Mouse (Mus musculus): Measurements from ENCODE around the gene Rasip1.
A peak's percentile ranks its signal among the peaks of the same experiment; 100 is the strongest.
"Not testable (repeated sequence)": the region's sequence is repeated elsewhere in the genome, so short reads cannot be mapped to it uniquely, and the experiment has no call there.

Gene Rasip1

DNA sequence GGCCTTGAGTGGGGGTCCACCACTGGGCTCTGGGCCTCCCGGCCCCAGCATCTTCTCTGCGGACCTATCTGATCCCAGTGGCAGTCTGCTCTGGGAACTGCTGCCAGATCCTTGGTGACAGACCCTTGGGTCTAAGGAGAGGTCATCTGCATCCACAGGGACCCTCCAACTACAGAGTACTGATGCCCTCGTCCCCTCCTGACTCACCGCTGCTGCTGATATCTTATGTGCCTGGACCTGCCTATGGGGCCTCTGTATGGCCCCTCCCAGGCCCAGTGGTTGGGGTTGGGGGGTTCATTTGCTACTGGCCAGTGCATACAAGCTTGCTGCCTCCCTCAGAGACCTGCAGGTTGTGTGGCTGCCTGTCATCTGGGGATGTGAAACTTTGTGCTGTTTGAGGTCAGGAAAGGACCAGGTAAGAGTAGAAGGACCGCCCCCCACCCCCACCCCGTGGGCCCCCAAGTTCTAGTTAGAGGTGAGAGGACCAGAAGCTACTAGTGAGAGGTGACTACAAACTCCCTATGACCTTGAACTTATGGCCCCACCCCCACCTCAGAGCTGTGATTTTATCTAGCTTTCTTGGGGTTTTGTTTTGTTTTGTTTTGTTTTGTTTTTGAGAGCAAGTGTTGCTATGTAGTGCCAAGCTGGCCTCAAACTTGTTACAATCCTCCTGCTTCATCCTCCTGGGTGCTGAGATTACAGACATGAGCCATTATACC, 17.7 kb downstream of the Rasip1 start:
- no peak for DNase-seq (ENCODE audit: low spot score in 2 of 2)

DNA sequence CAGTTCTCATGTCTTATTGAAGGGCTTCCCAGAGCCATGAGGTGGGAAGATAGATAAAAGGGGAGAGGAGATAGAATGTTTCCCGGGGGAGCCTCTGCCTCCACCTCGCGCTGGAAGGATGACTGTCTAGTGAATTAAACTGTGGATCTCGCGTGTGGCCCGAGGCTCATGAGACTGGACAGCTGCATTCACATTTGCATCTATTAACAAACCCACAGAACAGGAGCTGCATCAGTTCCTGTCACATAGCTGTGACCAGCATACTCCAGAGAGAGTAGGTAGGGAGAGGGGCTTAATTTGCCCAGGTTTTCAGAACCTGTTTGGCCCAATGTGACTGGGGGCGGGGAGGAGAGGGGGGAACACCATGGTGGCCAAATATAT, 18.3 kb downstream of the Rasip1 start:
- no peak for DNase-seq (ENCODE audit: low spot score in 2 of 2)

DNA sequence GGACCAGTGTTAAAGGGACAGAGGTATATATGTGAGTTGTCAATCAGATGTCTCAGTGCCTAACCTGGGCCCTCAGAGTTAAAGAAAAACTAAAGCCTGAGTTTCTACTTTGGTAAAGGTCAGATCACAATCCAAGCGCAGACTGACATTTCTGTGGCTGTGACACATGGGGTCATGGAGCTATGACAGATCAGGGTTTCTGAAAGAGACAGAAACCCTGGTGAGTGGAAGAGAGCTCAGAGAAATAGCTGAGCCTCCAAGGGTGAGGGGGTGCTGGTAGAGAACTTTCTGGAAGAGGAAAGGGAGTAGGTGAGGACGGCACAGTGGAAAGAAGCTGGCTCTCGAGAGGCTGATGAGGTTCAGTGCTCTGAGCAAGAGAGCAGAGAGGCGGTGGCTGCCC, 19.4 kb downstream of the Rasip1 start:
- no peak for DNase-seq (ENCODE audit: low spot score in 2 of 2)

DNA sequence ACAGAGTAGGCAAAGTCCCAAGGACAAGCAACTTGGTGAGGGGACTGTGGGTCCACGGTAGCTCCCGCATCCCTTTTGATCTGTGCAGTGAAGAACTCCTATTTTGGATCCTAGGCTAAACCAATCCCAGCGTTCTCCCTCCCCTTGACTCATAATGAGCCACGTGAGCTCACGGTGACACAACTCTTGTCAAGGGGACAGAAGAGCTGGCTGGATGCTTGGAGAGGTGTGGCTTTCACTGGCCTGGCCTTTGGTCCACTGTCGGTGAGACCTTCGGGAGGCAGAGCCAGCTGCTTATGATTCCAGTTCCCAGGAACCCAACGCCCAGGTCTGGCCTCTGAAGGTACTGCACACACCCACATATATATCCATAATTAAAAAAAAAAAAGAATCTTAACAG, 22.1 kb downstream of the Rasip1 start:
- DNase-seq (ENCODE audit: low spot score in 2 of 2), result no peak

DNA sequence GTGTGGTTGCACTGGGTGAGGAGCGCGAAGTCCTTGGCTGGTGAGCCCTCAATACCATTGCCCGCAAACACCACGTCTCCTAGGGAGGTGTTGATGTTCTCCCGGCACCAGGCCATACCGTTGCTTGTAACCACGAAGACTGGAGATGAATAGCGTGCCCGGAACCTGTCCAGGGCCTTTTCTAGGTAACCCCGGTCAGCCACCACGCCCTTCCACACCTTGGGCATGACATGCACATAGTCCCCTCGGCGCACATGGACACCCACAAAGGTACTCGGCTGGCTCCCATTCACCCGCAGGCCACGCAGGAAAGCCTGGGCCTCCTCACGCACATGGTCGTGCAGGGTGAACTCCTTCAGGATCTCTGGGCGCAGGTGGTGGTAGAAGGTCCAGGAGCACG, 23.2 kb downstream of the Rasip1 start:
- not testable (repeated sequence) for DNase-seq (ENCODE audit: low spot score in 2 of 2)

DNA sequence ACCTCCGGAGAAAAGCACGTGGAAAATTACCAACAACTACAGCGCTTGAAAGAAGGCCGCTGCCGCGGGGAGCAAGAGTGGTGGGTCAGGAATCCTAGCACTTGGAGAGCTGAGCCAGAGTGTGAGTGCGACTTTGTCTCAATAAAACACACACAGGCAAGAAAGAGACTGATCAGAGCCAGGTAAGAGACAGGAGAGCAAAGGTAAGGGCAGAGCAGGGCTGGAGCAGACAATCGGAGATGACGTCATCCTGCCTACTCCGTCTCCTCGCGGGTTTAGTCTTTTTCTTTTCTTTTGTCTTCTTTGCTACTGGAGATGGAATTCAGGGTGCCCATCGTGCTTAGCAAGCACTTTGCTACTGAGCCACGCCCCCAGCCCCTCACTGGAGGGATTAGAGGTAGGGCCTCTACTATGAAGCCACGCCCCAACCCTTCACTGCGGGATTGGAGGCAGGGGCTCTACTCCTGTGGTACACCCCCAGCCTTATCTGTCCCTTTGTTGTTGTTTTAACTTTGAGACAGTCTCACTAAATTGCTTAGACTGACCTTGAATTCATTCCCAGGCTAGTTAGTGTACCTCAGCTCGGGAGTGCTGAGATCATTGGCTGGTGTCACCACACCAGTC, 27.2 kb downstream of the Rasip1 start:
- DNase-seq (ENCODE audit: low spot score in 2 of 2), result no peak

DNA sequence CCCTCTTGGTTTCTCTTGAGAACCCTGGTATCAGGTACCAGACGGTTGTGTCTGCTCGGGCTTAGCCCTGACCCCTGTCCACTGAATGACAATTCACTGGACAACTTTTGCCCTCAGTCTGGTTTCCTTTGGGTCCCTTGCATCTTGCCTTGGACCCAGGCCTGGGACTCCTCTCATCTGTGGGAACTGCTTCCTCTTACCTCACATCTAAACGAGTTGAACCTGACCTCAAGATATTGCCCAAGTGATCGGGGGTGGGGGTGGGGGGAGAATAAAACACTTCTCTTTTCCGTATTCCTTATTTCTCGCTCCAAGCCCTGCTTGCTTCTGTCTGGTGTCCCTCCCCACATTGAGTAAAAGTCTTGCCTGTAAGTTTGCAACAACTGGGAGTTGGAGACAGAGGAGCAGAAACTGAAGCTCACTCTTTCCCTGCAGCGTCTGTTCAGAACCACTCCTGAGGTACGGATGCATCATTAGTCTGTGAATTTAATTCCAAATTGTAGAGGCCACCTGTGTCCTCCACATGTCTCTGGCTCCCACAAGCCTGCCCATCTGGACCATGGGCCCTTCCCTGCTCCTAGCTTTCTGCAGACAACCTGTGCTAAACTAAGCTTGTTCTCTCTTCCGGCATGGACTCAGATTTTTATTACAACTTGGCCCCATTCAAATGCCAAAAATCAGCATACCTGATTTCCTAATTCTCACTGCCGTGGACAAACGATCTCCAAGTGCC, 33.6 kb downstream of the Rasip1 start:
- no peak for DNase-seq (ENCODE audit: low spot score in 2 of 2)

DNA sequence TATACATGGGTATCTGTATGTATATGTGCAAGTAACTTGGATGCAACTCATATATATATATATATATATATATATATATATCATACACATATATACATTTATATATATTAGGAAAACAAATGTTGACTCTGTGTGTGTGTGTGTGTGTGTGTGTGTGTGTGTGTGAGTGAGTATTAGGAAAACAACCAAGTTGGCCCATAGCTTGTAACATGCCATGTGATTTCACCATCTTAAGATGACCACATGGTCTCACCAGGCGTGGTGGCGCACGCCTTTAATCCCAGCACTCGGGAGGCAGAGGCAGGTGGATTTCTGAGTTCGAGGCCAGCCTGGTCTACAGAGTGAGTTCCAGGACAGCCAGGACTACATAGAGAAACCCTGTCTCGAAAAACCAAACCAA, 34.4 kb downstream of the Rasip1 start:
- DNase-seq (ENCODE audit: low spot score in 2 of 2), result not testable (repeated sequence)

DNA sequence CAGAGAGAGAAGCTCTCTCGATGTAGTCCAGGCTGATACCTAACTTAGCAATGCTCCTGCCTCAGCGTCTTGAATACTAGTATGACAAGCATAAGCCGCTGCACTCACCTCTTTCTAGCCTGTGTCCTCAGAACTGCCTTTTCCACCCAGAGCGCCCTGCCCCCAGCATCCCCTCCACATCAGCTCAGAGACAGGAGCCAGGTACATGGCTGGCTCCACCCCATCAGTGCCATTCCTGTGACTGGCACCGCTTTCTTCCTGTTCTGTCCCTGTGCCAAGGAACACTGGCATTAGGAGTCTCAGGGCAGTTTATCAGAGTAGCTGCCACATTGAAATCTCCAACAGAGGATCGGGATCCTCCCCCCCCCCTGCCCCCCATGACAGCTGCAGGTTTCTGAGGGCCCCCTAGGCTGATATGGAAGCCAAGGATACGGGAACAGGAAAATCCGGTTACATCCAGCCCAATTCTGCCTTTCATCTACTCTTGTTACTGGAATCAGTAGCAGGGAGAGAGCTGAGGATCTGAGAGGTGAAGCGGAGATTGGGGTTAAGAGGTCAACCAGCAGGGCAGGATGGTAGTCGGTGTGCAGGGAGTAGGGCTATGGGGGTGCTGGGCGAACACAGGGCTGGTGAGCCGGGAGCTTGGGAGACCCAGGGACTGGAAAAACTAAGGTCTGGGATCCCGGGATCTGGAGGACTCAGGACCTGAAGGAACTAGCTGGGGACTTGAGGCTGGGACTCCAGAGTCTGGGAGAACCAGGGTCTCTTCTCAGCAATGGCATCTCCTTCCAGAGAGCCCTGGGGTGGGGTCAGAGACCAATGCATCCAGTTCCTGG, 38.2 kb downstream of the Rasip1 start:
- DNase-seq (ENCODE audit: low spot score in 2 of 2), result no peak

DNA sequence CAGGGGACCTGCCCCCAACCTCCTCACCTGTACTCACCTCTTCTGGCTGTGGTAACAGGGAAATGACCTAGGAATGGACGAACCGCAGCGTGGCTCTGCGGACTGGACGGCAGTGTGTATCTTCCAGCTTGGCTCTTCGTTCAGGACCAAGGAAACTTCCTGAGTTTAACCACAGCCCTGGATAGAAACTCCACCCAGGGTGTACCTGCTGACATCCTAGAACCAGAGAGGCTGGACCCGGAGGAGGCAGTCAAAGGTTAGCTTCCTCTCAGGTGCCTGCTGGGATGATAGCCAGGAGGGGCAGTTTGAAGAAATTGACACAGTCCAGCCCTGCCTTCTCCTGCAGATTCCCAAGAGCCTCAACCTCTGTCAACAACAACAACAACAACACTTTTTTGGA, 38.9 kb downstream of the Rasip1 start, which contains the start of gene Fut2:
Gene Fut2, minus strand, starts transcription at position 234 of the 400 bp plus-strand sequence.
- DNase-seq (ENCODE audit: low spot score in 2 of 2), result no peak

DNA sequence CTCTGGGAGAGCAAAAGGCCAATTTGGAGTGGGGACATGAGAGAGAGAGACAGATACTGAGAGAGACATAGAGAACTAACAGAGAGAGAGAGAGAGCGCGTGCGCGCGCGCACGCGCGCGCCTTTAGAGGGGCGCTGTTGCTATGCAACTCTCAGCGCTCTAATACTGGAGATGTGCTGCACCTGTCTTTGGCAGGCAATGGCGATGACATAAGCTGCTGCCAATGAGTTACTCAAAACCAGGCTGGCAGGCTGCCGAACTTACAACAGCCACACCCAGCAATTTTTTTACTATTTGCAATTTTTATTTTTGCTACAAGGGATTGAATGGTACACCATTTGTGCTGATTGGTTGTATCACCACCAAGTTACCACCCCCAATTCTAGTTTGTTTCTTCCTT, 40.5 kb downstream of the Rasip1 start:
- DNase-seq (ENCODE audit: low spot score in 2 of 2), result no peak

DNA sequence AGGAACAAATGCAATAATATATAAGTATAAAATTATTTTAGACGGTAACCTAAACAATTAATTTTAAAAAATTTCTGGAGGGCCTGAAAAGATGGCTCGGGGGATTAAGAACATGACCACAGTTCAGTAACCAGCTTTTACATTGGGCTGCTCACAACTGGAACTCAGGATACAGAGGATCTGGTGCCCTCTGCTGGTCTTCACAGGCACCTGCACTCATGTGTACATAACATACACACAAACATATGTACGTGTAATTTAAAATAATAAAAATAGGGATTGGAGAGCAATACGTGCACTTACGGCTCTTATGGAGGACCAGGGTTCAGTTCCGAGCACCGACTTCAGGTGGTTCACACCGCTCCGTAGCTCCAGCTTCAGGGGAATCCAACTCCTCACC, 41.6 kb downstream of the Rasip1 start:
- no peak for DNase-seq (ENCODE audit: low spot score in 2 of 2)

DNA sequence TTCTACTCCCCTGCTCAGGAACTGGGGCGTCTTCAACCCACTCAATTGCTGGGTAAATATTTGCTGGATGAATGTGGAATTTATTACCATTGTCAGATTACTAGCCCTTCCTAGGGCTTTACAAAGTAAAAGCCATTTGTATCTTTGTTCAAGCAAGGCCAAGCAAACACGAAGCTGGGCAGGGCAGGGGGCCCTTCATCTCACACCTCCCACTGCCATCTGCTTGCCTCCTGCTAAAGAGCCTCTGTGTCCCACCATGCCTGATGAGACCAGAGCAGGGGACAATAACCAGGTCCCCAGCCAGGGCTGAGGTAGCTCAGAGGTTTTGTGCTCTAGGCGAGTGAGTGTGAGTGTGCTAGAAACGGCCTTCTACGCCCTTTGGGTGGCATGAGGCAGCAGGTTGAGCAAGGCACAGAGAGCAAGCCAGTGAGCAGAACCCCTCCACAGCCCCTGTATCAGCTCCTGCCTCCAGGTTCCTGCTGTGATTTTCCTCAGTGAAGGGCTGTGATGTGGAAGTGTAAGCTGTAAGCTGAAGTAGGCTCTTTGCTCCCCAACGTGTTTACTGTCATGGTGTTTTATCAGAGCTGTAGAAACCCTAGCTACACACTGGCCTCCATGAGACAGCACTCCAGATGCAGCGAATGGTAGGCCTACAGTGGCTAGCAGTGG, 50.5 kb downstream of the Rasip1 start:
- no peak for DNase-seq (ENCODE audit: low spot score in 2 of 2)

DNA sequence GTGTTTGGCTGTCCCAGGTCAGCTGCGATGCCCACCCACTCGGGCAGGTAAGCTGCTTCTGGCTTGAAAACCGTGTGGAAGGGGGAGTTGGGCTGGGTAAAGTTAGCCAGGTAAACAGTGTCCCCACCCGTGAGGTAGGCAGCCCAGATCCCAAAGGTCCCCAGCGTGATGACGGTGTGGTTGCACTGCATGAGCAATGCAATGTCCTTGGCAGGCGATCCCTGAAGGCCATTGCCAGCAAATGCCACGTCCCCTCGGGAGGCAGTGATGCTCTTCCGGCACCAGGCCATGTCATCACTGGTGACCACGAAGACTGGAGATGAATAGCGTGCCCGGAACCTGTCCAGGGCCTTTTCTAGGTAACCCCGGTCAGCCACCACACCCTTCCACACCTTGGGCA, 51.2 kb downstream of the Rasip1 start:
- no peak for DNase-seq (ENCODE audit: low spot score in 2 of 2)

DNA sequence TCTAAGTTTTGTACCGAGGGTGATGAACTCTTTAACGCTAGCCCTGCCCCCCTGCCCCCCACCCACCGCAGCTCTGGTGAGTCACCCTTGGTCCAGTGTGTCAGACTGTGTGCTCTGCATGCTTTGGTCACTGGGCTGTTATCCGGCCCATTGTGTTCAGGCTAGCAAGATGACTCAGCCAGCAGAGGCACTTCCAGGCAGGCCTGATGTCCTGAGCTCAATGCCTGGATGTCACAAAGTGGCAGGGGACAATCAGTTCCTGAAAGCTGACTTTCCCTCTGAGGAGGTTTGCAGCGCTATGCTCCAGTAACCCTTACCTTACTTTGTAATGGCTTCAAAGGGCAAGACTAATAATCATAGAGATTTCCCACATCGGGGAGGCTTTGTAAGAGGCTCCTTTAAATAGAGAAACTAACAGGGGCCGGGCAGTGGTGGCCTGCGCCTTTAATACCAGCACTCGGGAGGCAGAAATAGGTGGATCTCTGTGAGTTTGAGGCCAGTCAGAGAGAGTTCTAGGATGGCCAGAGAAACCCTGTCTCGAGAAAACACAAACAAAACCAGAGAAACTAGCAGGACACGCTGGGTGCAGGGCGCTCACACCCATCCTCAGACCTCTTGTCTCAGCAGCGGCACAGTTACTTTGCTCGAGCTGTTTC, 52.8 kb downstream of the Rasip1 start:
- no peak for DNase-seq (ENCODE audit: low spot score in 2 of 2)

DNA sequence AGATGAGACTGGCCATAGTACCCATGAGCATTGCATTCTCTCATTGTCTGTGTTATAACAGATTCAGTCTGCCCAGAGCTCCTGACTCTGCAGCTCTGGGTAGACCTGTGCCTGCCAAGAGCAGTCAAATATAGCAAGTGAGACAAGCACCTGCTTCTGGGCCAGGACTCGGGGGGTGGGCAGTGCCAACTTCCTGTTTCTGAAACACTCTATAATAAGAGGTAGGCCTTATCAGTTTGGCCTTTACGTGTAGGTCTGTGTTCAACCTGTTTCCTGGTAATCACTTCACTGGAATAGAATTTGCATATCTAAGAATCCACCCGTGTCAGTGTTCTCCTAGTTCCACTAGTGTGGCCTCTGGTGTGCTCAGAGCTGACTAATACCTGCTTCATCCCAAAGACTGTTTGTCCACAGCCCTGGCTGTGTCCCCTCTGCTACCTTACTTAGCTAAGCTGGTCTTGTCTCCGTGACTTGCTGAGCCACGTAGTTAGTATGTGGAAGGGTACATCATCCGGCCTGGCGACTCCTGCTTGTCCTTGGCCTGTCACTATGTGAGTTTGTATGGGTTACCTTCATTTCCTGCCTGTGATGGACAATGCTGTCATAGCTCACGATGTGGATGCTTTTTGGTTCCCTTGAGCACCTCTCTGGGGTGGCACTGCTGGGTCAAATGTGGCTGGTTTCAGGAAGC, 53.9 kb downstream of the Rasip1 start:
- DNase-seq (ENCODE audit: low spot score in 2 of 2), result peak in 1 of 2 experiments; percentile 67

DNA sequence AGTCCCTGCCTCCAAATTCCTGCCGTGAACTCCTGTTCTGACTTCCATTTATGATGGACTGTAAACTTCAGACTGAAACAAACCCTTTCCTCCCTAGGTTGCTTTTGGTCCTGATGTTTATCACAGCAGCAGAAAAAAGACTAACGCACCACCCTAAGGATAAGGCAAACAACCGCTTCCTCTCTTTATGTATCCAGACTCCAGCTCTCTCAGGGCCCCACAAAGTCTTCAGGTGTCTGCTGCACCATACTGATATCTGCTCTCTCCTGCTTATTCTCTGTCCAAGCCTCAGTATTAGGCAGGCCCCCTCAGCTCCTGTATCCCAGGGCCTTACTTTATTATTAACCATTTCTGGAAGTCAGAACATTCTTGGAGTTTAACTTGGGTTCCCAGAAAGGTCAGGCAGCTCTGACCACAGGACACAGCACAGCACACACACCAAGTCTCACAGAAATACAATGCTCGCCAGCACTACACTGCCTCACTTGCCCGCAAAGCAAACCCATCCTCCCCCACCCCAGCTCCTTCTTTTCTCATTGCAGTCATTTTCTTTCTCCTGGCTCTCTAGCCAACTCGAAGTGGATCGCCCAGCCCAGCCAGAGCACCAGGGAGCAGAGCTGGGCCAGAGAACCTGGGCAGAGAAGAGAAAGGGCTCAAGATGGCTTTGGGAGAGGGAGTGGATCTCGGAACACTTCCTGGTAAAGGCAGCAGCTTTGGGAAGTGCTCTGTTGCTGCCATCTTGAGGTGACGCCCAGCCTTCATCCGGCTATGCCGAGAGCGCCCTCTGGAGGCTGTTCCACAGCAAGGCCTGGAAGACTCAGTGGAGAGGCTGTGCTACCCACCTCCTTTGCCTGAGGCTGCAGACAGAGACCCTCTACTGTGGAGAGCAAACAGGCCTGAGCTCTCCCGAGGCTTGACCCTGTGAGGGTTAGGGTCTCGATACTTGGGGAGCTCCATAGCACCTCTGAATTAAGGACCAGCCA, 55.1 kb downstream of the Rasip1 start:
- DNase-seq (ENCODE audit: low spot score in 2 of 2), result peak; percentile 68 to 89

DNA sequence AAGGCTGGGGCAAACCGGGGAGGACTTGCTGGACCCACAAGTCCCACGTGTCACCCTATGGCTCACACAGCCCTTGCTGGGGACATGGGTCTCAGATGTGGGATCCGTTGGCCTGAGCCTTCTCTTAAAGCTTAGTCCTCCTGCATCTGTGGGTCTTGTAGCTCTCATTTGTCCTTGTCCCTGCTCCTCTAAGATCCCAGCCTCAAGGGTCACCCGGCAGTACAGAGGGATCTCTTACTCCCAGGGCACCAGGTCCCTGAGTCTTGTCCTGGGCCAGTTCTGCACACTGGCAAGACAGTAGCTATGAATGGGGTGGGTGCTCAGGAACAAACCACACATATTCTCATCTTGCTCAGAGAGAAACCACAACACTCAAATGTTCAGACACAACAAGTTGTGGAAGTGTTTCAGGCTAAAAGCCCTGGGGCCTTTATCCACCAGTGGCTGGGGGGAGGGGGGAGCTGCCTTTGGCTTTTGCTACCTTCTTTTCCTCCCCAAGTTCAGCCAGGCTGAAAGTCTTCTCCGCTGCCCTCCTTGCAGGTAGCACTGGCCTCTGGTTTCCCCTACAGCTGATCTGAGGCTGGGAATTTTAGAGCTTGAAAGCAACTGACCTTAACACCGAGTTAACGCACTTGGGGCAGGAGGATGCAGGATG, 56.2 kb downstream of the Rasip1 start, which contains the start of gene Ntn5:
Gene Ntn5, plus strand, starts transcription at position 627 of the 655 bp plus-strand sequence.
- no peak for DNase-seq (ENCODE audit: low spot score in 2 of 2)

Measured in spleen, postnatal 10 days (tissue).